Mouse (Mus musculus) kidney, embryonic 16.5 days (tissue): ENCODE measurements around the gene Ctnnal1. TPM values are rescaled to one million over a fixed set of nuclear protein-coding genes. Genes with fewer than 3 reads are reported as not detected.

Experiments
- ATAC-seq: fragments of 200-750 bp; cut with Nextera tagmentation; 2 replicates; pipeline ENCODE4 v1.8.0; 2017; ENCODE audit warnings: moderate TSS enrichment; ENCODE audit not compliant: low FRiP score, low TSS enrichment
- H3K27ac ChIP-seq: fragments of 300-500 bp; sonication (generic); 2 replicates; pipeline ENCODE4 v1.5.1; 2014; ENCODE audit warnings: low read length
- H3K27me3 ChIP-seq: fragments of 300-500 bp; sonication (generic); 2 replicates; pipeline ENCODE4 v1.6.1; 2014; ENCODE audit warnings: low read length, control low read depth, mixed read lengths; ENCODE audit not compliant: insufficient read depth
- H3K36me3 ChIP-seq: fragments of 300-500 bp; sonication (generic); 2 replicates; pipeline ENCODE4 v1.6.1; 2014; ENCODE audit warnings: low read length, control low read depth, mixed read lengths; ENCODE audit not compliant: insufficient read depth
- H3K4me1 ChIP-seq: fragments of 300-500 bp; sonication (generic); 2 replicates; pipeline ENCODE4 v1.6.1; 2014; ENCODE audit warnings: low read length, control low read depth, mixed read lengths; ENCODE audit not compliant: insufficient read depth
- H3K4me2 ChIP-seq: fragments of 300-500 bp; sonication (generic); replicated peaks from 2 replicates; pipeline ENCODE4 v1.6.1; 2014; ENCODE audit warnings: low read depth, low read length
- H3K4me3 ChIP-seq: fragments of 300-500 bp; sonication (generic); 2 replicates; pipeline ENCODE4 v1.5.1; 2014; ENCODE audit warnings: mild to moderate bottlenecking, low read length
- H3K9ac ChIP-seq: fragments of 300-500 bp; sonication (generic); replicated peaks from 2 replicates; pipeline ENCODE4 v1.6.1; 2014; ENCODE audit warnings: low read length
- H3K9me3 ChIP-seq: fragments of 300-500 bp; sonication (generic); 2 replicates; pipeline ENCODE4 v1.6.1; 2016; ENCODE audit warnings: low read length, control low read depth
- WGBS: fragments of 180-500 bp; shearing (Covaris S2); extraction: QIAGEN DNeasy Blood & Tissue Kit; methylation state at CpG from one replicate; pipeline ENCODE4 v1.1.7; 2014; 5-methylcytosine and 5-hydroxymethylcytosine counted together
- polyA plus RNA-seq: library from polyadenylated mRNA; unstranded; fragments of >200 nt; fragmentation: Nextera tagmentation; extraction: Ambion mirVana; gene quantifications from 2 replicates; pipeline ENCODE4 v1.2.1, GENCODE M21; 2015

Gene Ctnnal1
- polyA plus RNA-seq, 1 experiment from 2014 or later, result 39.7 TPM

- Histone ChIP-seq H3K36me3 (peaks cover 13% of the 10 kb centered on the region; the same call in 1 of the 2 replicates), H3K9ac (no peak overlapping the region), H3K9me3 (no peaks in the 10 kb centered on the region), H3K4me2 (no peak overlapping the region), H3K4me3 (no peak overlapping the region), H3K4me1 (peaks cover 1% of the 10 kb centered on the region; the same call in 1 of the 2 replicates), H3K27me3 (no peaks in the 10 kb centered on the region), H3K27ac (no peak overlapping the region)
- WGBS, result 88% methylated on average over 9 of the region's 9 CpGs
- ATAC-seq, result no peak
Observed at GRCm38 (mm10) chr4:56824231-56824630, 40.8 kb downstream of the Ctnnal1 start.

GRCm38 (mm10) chr4:56820017-56820550, 44.9 kb downstream of the Ctnnal1 start:
- Histone ChIP-seq H3K36me3 (peaks cover 7% of the 10 kb centered on the region; the same call in 1 of the 2 replicates), H3K4me1 (no peaks in the 10 kb centered on the region), H3K27ac (no peak overlapping the region), H3K9me3 (no peaks in the 10 kb centered on the region), H3K27me3 (no peaks in the 10 kb centered on the region), H3K9ac (no peak overlapping the region), H3K4me2 (no peak overlapping the region), H3K4me3 (no peak overlapping the region)
- no peak for ATAC-seq

GRCm38 (mm10) chr4:56815131-56815530, 49.9 kb downstream of the Ctnnal1 start:
- ATAC-seq, result no peak
- WGBS, result 64% methylated on average over 8 of the region's 8 CpGs
- no peak overlapping the region for H3K4me2 ChIP-seq
- no peak overlapping the region for H3K27ac ChIP-seq
- 0 out of 2 replicates have a peak, but pooled peaks cover 3% of the 10 kb centered on the region for H3K36me3 ChIP-seq
- no peak overlapping the region for H3K4me3 ChIP-seq
- H3K9me3 ChIP-seq, result no peaks in the 10 kb centered on the region
- no peaks in the 10 kb centered on the region for H3K4me1 ChIP-seq
- no peak overlapping the region for H3K9ac ChIP-seq
- H3K27me3 ChIP-seq, result no peaks in the 10 kb centered on the region

- H3K27me3 ChIP-seq, result no peaks in the 10 kb centered on the region
- H3K36me3 ChIP-seq, result peaks cover 5% of the 10 kb centered on the region; the same call in 1 of the 2 replicates
- 83% methylated on average over 4 of the region's 4 CpGs for WGBS
Observed at GRCm38 (mm10) chr4:56812096-56812495, 52.9 kb downstream of the Ctnnal1 start.

GRCm38 (mm10) chr4:56811642-56812041, 53.3 kb downstream of the Ctnnal1 start:
- Histone ChIP-seq H3K27me3 (no peaks in the 10 kb centered on the region), H3K36me3 (peaks cover 10% of the 10 kb centered on the region), H3K4me3 (no peak overlapping the region), H3K27ac (no peak overlapping the region), H3K4me2 (no peak overlapping the region), H3K9me3 (no peaks in the 10 kb centered on the region), H3K4me1 (no peaks in the 10 kb centered on the region), H3K9ac (no peak overlapping the region)
- ATAC-seq, result no peak
- WGBS, result 81% methylated on average over 3 of the region's 3 CpGs

More at GRCm38 (mm10) chr4:56812096-56812495, 52.9 kb downstream of the Ctnnal1 start:
- Histone ChIP-seq H3K9ac (no peak overlapping the region), H3K4me1 (no peaks in the 10 kb centered on the region), H3K4me2 (no peak overlapping the region), H3K4me3 (no peak overlapping the region), H3K27ac (no peak overlapping the region), H3K9me3 (no peaks in the 10 kb centered on the region)
- ATAC-seq, result no peak

- peaks cover 21% of the 10 kb centered on the region for H3K36me3 ChIP-seq
- no peaks in the 10 kb centered on the region for H3K4me1 ChIP-seq
- ATAC-seq, result no peak
- H3K4me2 ChIP-seq, result no peak overlapping the region
- H3K4me3 ChIP-seq, result no peak overlapping the region
- H3K9me3 ChIP-seq, result no peaks in the 10 kb centered on the region
- no peak overlapping the region for H3K27ac ChIP-seq
- 83% methylated on average over 4 of the region's 4 CpGs for WGBS
- H3K27me3 ChIP-seq, result no peaks in the 10 kb centered on the region
- H3K9ac ChIP-seq, result no peak overlapping the region
Observed at GRCm38 (mm10) chr4:56809050-56809449, 55.9 kb downstream of the Ctnnal1 start.

- H3K9me3 ChIP-seq, result no peaks in the 10 kb centered on the region
- no peaks in the 10 kb centered on the region for H3K27me3 ChIP-seq
- H3K4me2 ChIP-seq, result peak overlapping the region; percentile 72
- peak overlapping the region; percentile 87 for H3K27ac ChIP-seq
- peak overlapping the region; percentile 95 for H3K9ac ChIP-seq
- peak; percentile 32; the same call in 1 of the 2 replicates for ATAC-seq
- H3K4me1 ChIP-seq, result peaks cover 24% of the 10 kb centered on the region
- H3K36me3 ChIP-seq, result peaks cover 32% of the 10 kb centered on the region
- H3K4me3 ChIP-seq, result peak overlapping the region; percentile 98
- WGBS, result 1% methylated on average over 25 of the region's 25 CpGs
Observed at GRCm38 (mm10) chr4:56802669-56803150, 62.3 kb downstream of the Ctnnal1 start.

GRCm38 (mm10) chr4:56801907-56802668, 62.9 kb downstream of the Ctnnal1 start, which contains the start of the genes Elp1 and Fam206a:
TSS of gene Elp1 (minus strand) at chr4:56802331.
TSS of gene Fam206a (plus strand) at chr4:56802345.
- Histone ChIP-seq H3K9ac (peak within 1 kb of the TSS; percentile 95), H3K4me3 (peak within 1 kb of the TSS; percentile 98), H3K27me3 (no peaks in the 10 kb centered on the region), H3K36me3 (peaks cover 36% of the 10 kb centered on the region), H3K4me2 (peak within 1 kb of the TSS; percentile 72), H3K4me1 (peaks cover 24% of the 10 kb centered on the region), H3K9me3 (no peaks in the 10 kb centered on the region), H3K27ac (peak within 1 kb of the TSS; percentile 87)
- ATAC-seq, result peak; percentile 98
- WGBS, result under 1% methylated on average over 72 of the region's 72 CpGs

- no peak overlapping the region for H3K9ac ChIP-seq
- 42% methylated on average over 1 of the region's 1 CpGs for WGBS
- H3K27ac ChIP-seq, result no peak overlapping the region
- H3K4me1 ChIP-seq, result no peaks in the 10 kb centered on the region
- no peak overlapping the region for H3K4me2 ChIP-seq
- peaks cover 78% of the 10 kb centered on the region for H3K36me3 ChIP-seq
- no peak overlapping the region for H3K4me3 ChIP-seq
- no peaks in the 10 kb centered on the region for H3K27me3 ChIP-seq
- H3K9me3 ChIP-seq, result no peaks in the 10 kb centered on the region
- ATAC-seq, result no peak
Observed at GRCm38 (mm10) chr4:56791373-56791772, 73.6 kb downstream of the Ctnnal1 start.

GRCm38 (mm10) chr4:56771065-56771464, 93.9 kb downstream of the Ctnnal1 start:
- Histone ChIP-seq H3K9ac (no peak overlapping the region), H3K4me3 (no peak overlapping the region), H3K27ac (no peak overlapping the region), H3K27me3 (no peaks in the 10 kb centered on the region), H3K9me3 (no peaks in the 10 kb centered on the region), H3K4me1 (no peaks in the 10 kb centered on the region), H3K4me2 (no peak overlapping the region), H3K36me3 (peaks cover 86% of the 10 kb centered on the region)
- WGBS, result 72% methylated on average over 1 of the region's 1 CpGs
- no peak for ATAC-seq
